Mouse (Mus musculus): ENCODE results near the gene Chmp6.

The Chmp6 gene

GRCm38 (mm10) chr11:119959714-119960113 lies 46.5 kb downstream of the Chmp6 start:
- DNase-seq (ENCODE audit: low spot score), result no peak

GRCm38 (mm10) chr11:119960671-119961070 lies 47.4 kb downstream of the Chmp6 start:
- no peak for DNase-seq (ENCODE audit: low spot score)

GRCm38 (mm10) chr11:119961511-119961910 lies 48.3 kb downstream of the Chmp6 start:
- DNase-seq (ENCODE audit: low spot score), result no peak

GRCm38 (mm10) chr11:119965053-119965452 lies 51.8 kb downstream of the Chmp6 start:
- DNase-seq (ENCODE audit: low spot score), result no peak

GRCm38 (mm10) chr11:119966294-119966693 lies 53.1 kb downstream of the Chmp6 start:
- no peak for DNase-seq (ENCODE audit: low spot score)

GRCm38 (mm10) chr11:119967401-119967800 lies 54.2 kb downstream of the Chmp6 start:
- DNase-seq (ENCODE audit: low spot score), result no peak

- no peak for DNase-seq (ENCODE audit: low spot score)
Measured at GRCm38 (mm10) chr11:119967892-119968291, 54.7 kb downstream of the Chmp6 start.
